Mouse (Mus musculus): ENCODE measurements around the gene Chpf. TPM values are rescaled to one million over a fixed set of nuclear protein-coding genes. Genes with fewer than 3 reads are reported as not detected.
A peak's percentile ranks its signal among the peaks of the same experiment; 100 is the strongest.

Gene Chpf
- polyA plus RNA-seq, 1 experiment from 2014 or later: 38.6 TPM

DNA sequence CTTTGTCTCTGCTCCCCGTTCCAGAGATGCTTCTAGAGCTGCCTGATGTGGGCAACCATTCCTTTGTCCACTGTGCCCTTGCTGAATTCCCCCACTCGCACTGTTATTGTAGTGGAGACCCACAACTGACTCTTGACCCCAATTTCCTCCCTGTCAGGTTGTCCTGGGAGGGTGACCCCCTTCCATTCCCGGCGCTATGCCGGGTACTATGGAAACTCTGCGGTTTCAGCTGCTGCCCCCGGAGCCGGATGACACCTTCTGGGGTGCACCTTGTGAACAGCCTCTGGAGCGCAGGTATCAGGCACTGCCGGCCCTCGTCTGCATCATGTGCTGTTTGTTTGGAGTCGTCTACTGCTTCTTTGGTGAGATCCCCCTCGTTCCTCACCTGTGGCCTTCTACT is 929 bp upstream of the Chpf start:
- H3K27me3 ChIP-seq (ENCODE audit: insufficient read depth, low read length): peaks cover 50% of the 10 kb centered on the region

DNA sequence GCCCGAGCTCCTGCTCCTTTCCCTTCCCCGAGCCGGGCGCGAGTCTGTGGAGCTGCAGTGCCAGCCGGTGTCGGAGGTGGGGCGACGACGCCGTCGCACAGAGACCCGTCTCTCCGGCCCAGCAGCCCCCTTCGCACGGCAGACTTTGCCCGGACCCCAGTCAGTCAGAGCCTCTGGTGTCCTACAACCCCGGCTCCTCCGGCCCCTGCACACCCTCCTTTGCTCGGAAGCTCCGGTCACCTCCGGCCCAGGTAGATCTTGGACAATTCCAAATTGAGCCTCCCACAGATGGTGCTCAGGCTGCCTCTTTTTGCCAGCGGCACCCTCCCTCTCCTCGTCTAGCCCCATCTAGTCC is 505 bp upstream of the Chpf start:
- no peak; the same call in 1 of the 2 replicates for ATAC-seq (ENCODE audit: low FRiP score, low TSS enrichment)
- H3K4me3 ChIP-seq (ENCODE audit: low read length): peak overlapping the region; percentile 76
- no peaks in the 10 kb centered on the region for H3K9me3 ChIP-seq (ENCODE audit: low read length)
- H3K4me1 ChIP-seq (ENCODE audit: insufficient read depth, low read length): peaks cover 35% of the 10 kb centered on the region
- no peak overlapping the region for H3K9ac ChIP-seq (replicated peaks; ENCODE audit: low read length)
- H3K27ac ChIP-seq (ENCODE audit: low read length): no peak overlapping the region
- H3K36me3 ChIP-seq (ENCODE audit: insufficient read depth, low read length): peaks cover 19% of the 10 kb centered on the region
- under 1% methylated on average over 15 of the region's 24 CpGs for WGBS
- H3K27me3 ChIP-seq (ENCODE audit: insufficient read depth, low read length): peaks cover 46% of the 10 kb centered on the region
- peak overlapping the region; percentile 79 for H3K4me2 ChIP-seq (replicated peaks; ENCODE audit: low read depth, low read length)

More for the DNA sequence above, 929 bp upstream of the Chpf start:
- 12% methylated on average over 13 of the region's 13 CpGs for WGBS
- Histone ChIP-seq H3K9me3 (ENCODE audit: low read length) (no peaks in the 10 kb centered on the region), H3K9ac (replicated peaks; ENCODE audit: low read length) (no peak overlapping the region), H3K4me3 (ENCODE audit: low read length) (peak overlapping the region; percentile 76), H3K4me1 (ENCODE audit: insufficient read depth, low read length) (peaks cover 35% of the 10 kb centered on the region), H3K4me2 (replicated peaks; ENCODE audit: low read depth, low read length) (peak overlapping the region; percentile 79), H3K27ac (ENCODE audit: low read length) (no peak overlapping the region), H3K36me3 (ENCODE audit: insufficient read depth, low read length) (peaks cover 16% of the 10 kb centered on the region)
- no peak for ATAC-seq (ENCODE audit: low FRiP score, low TSS enrichment)

DNA sequence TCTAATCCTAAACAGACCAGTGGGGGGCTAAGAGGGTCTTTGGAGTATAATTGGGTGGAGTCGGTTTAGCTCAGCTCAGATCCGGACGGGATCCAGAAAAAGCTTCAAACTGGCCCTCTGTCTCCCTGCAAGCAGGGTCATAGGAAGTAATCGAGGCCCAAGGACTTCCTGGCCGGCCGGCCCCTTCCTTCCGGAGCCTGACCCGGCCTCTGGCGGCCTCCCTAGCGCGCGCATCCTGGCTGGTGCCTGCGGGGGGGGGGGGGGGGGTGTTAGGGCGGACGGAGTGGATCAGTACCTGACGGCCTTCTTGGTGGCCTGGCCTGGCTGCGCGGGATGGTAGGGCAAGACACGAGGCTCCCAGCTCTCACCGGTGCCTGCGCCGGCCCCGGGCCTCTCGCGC is 610 bp downstream of the Chpf start:
- H3K27ac ChIP-seq (ENCODE audit: low read length): peak overlapping the region; percentile 43
- H3K9me3 ChIP-seq (ENCODE audit: low read length): no peaks in the 10 kb centered on the region
- ATAC-seq (ENCODE audit: low FRiP score, low TSS enrichment): no peak; the same call in 1 of the 2 replicates
- peak overlapping the region; percentile 76 for H3K9ac ChIP-seq (replicated peaks; ENCODE audit: low read length)
- peaks cover 33% of the 10 kb centered on the region for H3K4me1 ChIP-seq (ENCODE audit: insufficient read depth, low read length)
- WGBS: 0% methylated on average over 19 of the region's 25 CpGs
- peak overlapping the region; percentile 79 for H3K4me2 ChIP-seq (replicated peaks; ENCODE audit: low read depth, low read length)
- H3K27me3 ChIP-seq (ENCODE audit: insufficient read depth, low read length): peaks cover 38% of the 10 kb centered on the region
- peak overlapping the region; percentile 76 for H3K4me3 ChIP-seq (ENCODE audit: low read length)
- peaks cover 19% of the 10 kb centered on the region for H3K36me3 ChIP-seq (ENCODE audit: insufficient read depth, low read length)

DNA sequence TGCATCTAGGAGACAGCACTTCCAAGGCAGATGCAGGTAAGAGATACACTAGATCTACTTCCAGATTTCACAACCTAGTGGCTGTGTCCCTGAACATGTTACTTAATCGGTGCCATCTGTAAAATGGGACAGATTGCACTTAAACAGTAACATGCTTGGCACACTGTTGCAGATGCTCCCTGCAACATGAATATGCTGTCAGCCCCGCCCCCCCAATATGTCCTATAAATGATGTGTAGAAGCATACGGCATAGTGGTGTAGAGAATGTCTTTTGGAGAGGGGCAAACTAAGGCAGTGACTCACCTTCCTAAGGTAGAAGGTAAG is 1.2 kb downstream of the Chpf start:
- WGBS: 47% methylated on average over 3 of the region's 3 CpGs
- Histone ChIP-seq H3K36me3 (ENCODE audit: insufficient read depth, low read length) (peaks cover 23% of the 10 kb centered on the region), H3K4me2 (replicated peaks; ENCODE audit: low read depth, low read length) (peak overlapping the region; percentile 79), H3K27ac (ENCODE audit: low read length) (no peak overlapping the region), H3K4me1 (ENCODE audit: insufficient read depth, low read length) (peaks cover 29% of the 10 kb centered on the region), H3K9me3 (ENCODE audit: low read length) (no peaks in the 10 kb centered on the region), H3K4me3 (ENCODE audit: low read length) (peak overlapping the region; percentile 76), H3K27me3 (ENCODE audit: insufficient read depth, low read length) (peaks cover 32% of the 10 kb centered on the region), H3K9ac (replicated peaks; ENCODE audit: low read length) (peak overlapping the region; percentile 76; the same call in 1 of the 2 replicates)
- ATAC-seq (ENCODE audit: low FRiP score, low TSS enrichment): no peak

DNA sequence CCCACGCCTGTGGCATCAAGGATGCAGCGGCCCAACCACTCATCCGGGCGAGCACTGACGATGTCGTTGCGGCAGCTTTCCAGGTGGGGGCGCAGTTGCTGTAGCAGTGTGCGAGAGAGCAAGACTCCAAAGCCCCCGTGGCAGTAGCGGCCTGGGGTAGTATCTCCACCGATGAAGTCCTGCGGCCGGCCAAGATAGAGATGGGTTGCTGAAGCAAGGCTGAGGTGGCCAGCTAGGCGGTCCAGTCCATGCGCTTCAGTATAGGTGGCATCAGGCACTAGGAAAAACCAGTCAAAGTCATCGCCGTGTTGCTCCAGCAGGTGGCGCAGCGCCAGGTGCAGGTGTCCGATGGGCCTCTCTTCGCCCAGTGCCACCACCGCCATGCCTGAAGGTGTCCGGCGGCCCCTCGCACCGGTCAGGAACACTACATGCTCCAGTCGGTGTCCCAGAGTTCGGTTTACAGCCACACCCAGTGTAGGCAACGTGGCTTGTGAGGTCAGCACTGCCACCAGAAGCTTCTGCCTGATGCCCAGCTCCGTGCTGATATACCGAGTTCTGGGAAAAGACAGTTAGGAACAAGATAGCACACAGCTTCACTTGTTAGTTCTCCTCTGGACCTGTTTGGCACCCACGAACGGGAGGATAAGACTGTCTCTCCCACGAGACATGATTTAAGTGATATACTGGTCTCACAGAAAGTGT is 1.7 kb downstream of the Chpf start:
- 10% methylated on average over 35 of the region's 35 CpGs for WGBS
- H3K4me2 ChIP-seq (replicated peaks; ENCODE audit: low read depth, low read length): peak overlapping the region; percentile 79
- H3K9me3 ChIP-seq (ENCODE audit: low read length): no peaks in the 10 kb centered on the region
- H3K4me3 ChIP-seq (ENCODE audit: low read length): peak overlapping the region; percentile 76
- peaks cover 24% of the 10 kb centered on the region for H3K4me1 ChIP-seq (ENCODE audit: insufficient read depth, low read length)
- no peak for ATAC-seq (ENCODE audit: low FRiP score, low TSS enrichment)
- H3K9ac ChIP-seq (replicated peaks; ENCODE audit: low read length): no peak overlapping the region
- H3K27ac ChIP-seq (ENCODE audit: low read length): no peak overlapping the region
- H3K27me3 ChIP-seq (ENCODE audit: insufficient read depth, low read length): peaks cover 27% of the 10 kb centered on the region
- H3K36me3 ChIP-seq (ENCODE audit: insufficient read depth, low read length): peaks cover 27% of the 10 kb centered on the region

DNA sequence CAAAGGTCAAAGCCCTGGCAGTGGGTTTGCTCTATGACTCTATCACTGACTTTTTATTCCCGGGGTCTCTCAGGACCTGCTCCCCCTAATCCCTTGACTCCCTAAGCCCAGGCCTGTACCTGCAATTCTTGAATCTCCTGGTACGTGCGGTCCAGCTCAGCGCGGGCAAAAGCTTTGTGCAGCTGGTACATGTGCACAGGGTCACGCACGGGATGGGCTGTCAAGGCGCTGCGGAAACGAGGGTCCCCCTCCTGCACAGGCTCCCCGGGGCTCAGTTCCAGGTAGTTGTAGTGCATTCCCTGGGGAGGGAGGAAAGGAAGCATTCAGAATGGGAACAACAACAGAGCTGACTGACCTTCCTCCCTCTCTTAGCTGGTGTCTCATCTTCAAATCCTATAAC is 2.7 kb downstream of the Chpf start:
- Histone ChIP-seq H3K4me1 (ENCODE audit: insufficient read depth, low read length) (peaks cover 23% of the 10 kb centered on the region), H3K4me2 (replicated peaks; ENCODE audit: low read depth, low read length) (no peak overlapping the region), H3K27me3 (ENCODE audit: insufficient read depth, low read length) (peaks cover 18% of the 10 kb centered on the region), H3K36me3 (ENCODE audit: insufficient read depth, low read length) (peaks cover 30% of the 10 kb centered on the region), H3K27ac (ENCODE audit: low read length) (no peak overlapping the region), H3K9ac (replicated peaks; ENCODE audit: low read length) (no peak overlapping the region), H3K9me3 (ENCODE audit: low read length) (no peaks in the 10 kb centered on the region), H3K4me3 (ENCODE audit: low read length) (no peak overlapping the region)
- WGBS: 95% methylated on average over 11 of the region's 11 CpGs
- no peak for ATAC-seq (ENCODE audit: low FRiP score, low TSS enrichment)

DNA sequence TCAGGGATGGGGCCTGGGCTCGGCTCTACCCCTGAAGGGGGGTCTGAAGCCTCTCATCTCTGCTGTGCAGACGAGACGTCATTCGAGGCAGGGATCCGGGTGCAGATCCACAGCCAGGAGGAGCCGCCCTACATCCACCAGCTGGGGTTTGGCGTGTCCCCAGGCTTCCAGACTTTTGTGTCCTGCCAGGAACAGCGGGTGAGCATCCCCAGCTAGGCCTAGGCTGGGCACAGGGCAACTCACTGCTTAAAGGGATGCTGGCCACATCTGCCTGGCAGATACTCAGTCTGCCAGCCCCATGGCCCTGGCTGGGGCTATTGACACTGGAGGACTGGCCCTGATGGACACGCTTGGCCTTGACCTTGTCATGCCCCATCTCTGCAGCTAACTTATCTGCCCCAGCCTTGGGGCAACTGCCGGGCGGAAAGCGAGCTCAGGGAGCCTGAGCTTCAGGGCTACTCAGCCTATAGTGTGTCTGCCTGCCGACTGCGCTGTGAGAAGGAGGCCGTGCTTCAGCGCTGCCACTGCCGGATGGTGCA is 9.8 kb downstream of the Chpf start:
- Histone ChIP-seq H3K4me1 (ENCODE audit: insufficient read depth, low read length) (peaks cover 5% of the 10 kb centered on the region; the same call in 1 of the 2 replicates), H3K27ac (ENCODE audit: low read length) (no peak overlapping the region), H3K27me3 (ENCODE audit: insufficient read depth, low read length) (peaks cover 28% of the 10 kb centered on the region), H3K9me3 (ENCODE audit: low read length) (no peaks in the 10 kb centered on the region), H3K36me3 (ENCODE audit: insufficient read depth, low read length) (peaks cover 10% of the 10 kb centered on the region; the same call in 1 of the 2 replicates), H3K9ac (replicated peaks; ENCODE audit: low read length) (no peak overlapping the region), H3K4me2 (replicated peaks; ENCODE audit: low read depth, low read length) (no peak overlapping the region), H3K4me3 (ENCODE audit: low read length) (no peak overlapping the region)
- 87% methylated on average over 17 of the region's 17 CpGs for WGBS
- ATAC-seq (ENCODE audit: low FRiP score, low TSS enrichment): no peak

DNA sequence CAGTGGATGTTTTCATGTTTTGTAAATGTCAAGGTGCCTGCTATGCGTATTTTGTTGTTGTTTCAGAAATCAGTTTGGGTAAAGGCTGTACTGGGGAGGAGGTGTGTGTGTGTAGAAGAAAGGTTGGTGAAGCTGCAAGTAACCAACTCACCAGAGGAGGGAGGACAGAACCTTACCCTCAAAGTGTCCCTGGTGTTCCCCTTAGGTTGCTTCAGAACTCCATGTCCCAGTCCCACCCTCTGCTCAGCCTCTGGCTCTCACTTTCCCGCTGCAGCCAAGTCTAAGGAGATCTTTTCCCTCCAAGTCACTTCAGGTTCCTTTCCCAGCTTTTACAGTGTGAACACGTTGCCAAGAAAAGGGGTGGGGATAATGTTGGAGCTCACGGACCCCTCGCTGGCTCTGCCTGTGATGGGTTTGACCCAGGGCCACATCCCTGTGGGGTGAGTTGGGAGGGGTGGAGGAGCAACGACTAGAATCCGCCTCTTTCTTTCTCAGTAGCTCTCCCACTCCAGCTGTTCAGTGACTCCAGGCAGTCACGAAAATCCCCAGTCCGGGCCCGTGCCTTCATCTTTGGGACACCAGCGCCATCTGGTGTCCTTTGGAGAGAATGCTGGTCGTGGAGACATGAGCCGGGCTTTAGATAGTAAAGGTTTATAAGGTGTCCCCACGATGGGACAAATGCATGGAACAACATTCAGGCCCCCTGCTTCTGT is 11.7 kb downstream of the Chpf start:
- no peak overlapping the region for H3K4me3 ChIP-seq (ENCODE audit: low read length)
- 0 out of 2 replicates have a peak, but pooled peaks cover 2% of the 10 kb centered on the region for H3K36me3 ChIP-seq (ENCODE audit: insufficient read depth, low read length)
- H3K9ac ChIP-seq (replicated peaks; ENCODE audit: low read length): peak overlapping the region; percentile 19; the same call in 1 of the 2 replicates
- no peaks in the 10 kb centered on the region for H3K9me3 ChIP-seq (ENCODE audit: low read length)
- peak; percentile 79; the same call in 1 of the 2 replicates for ATAC-seq (ENCODE audit: low FRiP score, low TSS enrichment)
- peaks cover 10% of the 10 kb centered on the region; the same call in 1 of the 2 replicates for H3K4me1 ChIP-seq (ENCODE audit: insufficient read depth, low read length)
- peaks cover 31% of the 10 kb centered on the region for H3K27me3 ChIP-seq (ENCODE audit: insufficient read depth, low read length)
- H3K4me2 ChIP-seq (replicated peaks; ENCODE audit: low read depth, low read length): no peak overlapping the region
- WGBS: 7% methylated on average over 14 of the region's 14 CpGs
- H3K27ac ChIP-seq (ENCODE audit: low read length): no peak overlapping the region

DNA sequence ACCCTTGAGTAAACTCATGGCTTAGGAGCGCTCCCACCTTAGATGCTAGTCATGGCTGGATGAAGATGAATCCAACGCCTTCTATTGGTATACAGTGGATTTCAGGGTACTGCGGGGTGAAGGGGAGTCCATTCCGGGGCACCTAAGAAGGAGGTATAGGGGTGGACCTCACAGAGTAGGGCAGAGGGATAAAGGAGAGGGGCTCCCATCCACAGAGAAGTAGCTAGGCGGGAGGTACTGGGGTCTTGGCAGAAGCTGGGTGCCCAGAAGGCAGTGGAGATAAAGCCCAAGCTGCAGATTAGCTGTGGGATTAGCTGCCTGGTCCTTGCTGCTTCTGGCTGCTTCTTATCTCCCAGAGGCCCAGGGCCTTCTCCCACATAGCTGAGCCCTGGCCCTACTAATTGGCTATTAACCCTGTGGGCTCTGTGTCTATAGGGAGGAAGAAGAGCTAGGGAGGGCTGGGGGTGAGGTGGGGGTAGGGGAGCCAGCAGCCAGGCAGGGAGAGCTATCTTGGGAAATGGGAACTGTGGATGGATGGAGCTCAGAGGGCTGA is 15.4 kb downstream of the Chpf start:
- 64% methylated on average over 5 of the region's 5 CpGs for WGBS
- no peak for ATAC-seq (ENCODE audit: low FRiP score, low TSS enrichment)
- no peaks in the 10 kb centered on the region for H3K36me3 ChIP-seq (ENCODE audit: insufficient read depth, low read length)
- no peaks in the 10 kb centered on the region for H3K9me3 ChIP-seq (ENCODE audit: low read length)
- peaks cover 18% of the 10 kb centered on the region for H3K4me1 ChIP-seq (ENCODE audit: insufficient read depth, low read length)
- no peak overlapping the region for H3K27ac ChIP-seq (ENCODE audit: low read length)
- H3K4me2 ChIP-seq (replicated peaks; ENCODE audit: low read depth, low read length): no peak overlapping the region
- H3K27me3 ChIP-seq (ENCODE audit: insufficient read depth, low read length): peaks cover 20% of the 10 kb centered on the region
- H3K9ac ChIP-seq (replicated peaks; ENCODE audit: low read length): no peak overlapping the region
- H3K4me3 ChIP-seq (ENCODE audit: low read length): no peak overlapping the region

All from kidney, embryonic 16.5 days (tissue).